Mouse (Mus musculus) urinary bladder, postnatal 10 days (tissue): ENCODE results near the gene BC034090.
"Not testable (repeated sequence)": the region's sequence is repeated elsewhere in the genome, so short reads cannot be mapped to it uniquely, and the experiment has no call there.

ENCODE experiments used
- DNase-seq: peaks from one replicate; pipeline ENCODE4 v3.0.0; 2022; ENCODE audit warnings: low spot score

BC034090 gene

GRCm38 (mm10) chr1:155191219-155191618, 53.0 kb downstream of the BC034090 start:
- no peak for DNase-seq

DNA sequence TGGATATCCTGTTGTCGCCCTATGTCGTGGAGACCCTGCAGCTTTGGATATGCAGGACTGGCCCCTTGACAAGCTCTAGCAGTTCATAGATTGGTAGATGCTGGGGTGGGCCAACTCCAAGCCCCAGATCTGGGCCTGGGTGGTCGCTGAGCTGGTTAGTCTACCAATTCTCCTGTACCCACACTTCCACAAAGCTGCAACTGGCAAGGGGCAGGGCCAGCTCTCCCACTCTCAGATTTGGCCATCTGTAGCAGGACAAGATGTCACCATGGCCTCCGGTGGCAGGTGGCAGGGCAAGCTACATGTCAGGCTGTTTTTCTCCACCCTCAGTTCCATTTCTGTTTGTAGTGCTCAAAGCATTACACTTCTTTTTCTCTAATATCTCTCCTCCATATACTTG, 55.6 kb downstream of the BC034090 start:
- DNase-seq: no peak

- DNase-seq: no peak
These were observed 60.1 kb downstream of the BC034090 start for GRCm38 (mm10) chr1:155184191-155184590.

- DNase-seq: no peak
These were observed 65.9 kb downstream of the BC034090 start for GRCm38 (mm10) chr1:155178192-155178924.

DNA sequence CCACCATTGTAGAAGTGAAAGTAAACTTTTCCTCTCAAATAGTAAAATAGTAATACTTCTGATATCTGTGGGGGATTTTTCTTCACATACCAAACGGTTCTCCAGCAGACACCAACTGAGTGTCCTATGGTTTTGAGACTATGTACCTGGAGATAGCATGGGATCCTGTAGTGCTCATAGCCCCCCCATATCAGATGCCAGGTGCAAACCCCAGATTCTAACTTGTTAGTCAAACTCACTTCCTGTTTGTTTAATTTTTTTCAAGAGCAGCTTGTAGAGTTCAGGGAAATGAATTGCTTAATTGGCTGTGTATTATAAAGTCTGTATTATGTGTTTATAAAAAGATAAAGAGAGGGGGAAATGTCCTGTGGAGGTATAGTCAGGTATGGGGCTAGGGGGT, 69.8 kb downstream of the BC034090 start:
- no peak for DNase-seq

- DNase-seq: not testable (repeated sequence)
These were observed 70.6 kb downstream of the BC034090 start for GRCm38 (mm10) chr1:155173644-155174016.

DNA sequence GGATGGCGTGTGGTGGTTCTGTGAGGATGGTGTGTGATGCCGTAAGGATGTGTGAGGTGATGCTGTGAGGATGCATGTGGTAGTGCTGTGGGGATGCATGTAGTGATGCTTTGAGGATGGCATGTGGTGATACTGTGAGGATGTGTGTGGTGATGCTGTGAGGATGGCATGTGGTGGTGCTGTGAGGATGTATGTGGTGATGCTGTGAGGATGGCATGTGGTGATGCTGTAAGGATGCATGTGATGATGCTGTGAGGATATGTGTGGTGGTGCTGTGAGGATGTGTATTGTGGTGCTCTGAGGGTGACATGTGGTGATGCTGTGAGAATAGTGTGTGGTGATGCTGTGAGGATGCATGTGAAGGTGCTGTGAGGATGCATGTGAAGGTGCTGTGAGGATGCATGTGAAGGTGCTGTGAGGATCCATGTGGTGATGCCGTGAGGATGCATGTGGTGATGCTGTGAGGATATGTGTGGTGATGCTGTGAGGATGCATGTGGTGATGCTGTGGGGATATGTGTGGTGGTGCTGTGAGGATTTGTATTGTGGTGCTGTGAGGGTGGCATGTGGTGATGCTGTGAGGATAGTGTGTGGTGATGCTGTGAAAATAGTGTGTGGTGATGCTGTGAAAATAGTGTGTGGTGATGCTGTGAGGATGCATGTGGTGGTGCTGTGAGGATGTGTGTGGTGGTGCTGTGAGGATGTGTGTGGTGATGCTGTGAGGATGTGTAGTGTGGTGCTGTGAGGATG, 71.2 kb downstream of the BC034090 start:
- DNase-seq: no peak

GRCm38 (mm10) chr1:155169935-155170334, 74.3 kb downstream of the BC034090 start:
- DNase-seq: no peak

GRCm38 (mm10) chr1:155167453-155167852, 76.8 kb downstream of the BC034090 start:
- no peak for DNase-seq
